Mouse (Mus musculus) liver, adult (tissue): ENCODE data around the gene Sdhb.

Experiments
- GATA4 ChIP-seq: IDR thresholded peaks from 2 replicates; pipeline ENCODE4 v1.6.1; 2014; ENCODE audit warnings: mild to moderate bottlenecking, low read length; ENCODE audit not compliant: insufficient replicate concordance

The Sdhb gene

DNA sequence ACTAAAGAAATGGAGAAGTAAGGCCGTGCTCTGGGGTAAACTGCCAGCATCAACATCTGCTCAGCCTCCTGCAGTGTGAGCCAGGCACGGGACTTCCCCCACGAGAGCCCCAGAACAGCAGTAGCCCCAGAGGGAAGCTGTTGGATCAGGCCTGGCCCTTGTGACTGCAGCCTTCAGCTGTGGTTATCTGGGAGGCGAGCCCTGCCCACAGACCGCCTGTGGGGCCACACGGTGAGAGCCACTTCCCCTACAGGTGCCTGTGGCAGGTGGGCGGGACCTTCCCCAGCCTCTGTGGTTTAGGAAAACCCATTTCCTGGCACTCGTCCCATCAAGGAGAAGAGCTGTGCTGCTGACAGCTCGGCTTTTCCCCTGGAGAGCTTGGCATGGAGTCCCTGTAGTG is 22.4 kb downstream of the Sdhb start:
- no peak for TF ChIP-seq GATA4

DNA sequence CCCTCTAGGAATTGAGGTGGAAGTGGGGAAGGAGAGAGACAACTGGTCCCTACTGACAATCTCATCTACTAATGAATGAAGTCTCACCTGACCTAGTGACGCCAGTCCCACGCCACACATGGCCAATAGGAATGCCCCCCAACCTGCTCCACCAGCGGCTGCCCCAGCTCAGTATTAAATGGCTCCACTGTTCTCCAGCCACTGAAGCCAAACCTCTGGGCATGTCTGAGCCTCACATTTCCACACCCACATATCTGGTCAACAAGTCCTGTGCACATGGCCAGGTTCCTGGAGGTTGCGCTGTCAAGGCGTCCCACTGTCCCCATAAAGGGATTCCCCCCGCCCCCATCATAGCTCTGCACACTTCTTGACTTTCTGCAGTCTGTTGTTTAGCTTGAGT is 23.5 kb downstream of the Sdhb start:
- TF ChIP-seq GATA4: no peak

GRCm38 (mm10) chr4:140986024-140986710 is 25.2 kb downstream of the Sdhb start:
- no peak for TF ChIP-seq GATA4

DNA sequence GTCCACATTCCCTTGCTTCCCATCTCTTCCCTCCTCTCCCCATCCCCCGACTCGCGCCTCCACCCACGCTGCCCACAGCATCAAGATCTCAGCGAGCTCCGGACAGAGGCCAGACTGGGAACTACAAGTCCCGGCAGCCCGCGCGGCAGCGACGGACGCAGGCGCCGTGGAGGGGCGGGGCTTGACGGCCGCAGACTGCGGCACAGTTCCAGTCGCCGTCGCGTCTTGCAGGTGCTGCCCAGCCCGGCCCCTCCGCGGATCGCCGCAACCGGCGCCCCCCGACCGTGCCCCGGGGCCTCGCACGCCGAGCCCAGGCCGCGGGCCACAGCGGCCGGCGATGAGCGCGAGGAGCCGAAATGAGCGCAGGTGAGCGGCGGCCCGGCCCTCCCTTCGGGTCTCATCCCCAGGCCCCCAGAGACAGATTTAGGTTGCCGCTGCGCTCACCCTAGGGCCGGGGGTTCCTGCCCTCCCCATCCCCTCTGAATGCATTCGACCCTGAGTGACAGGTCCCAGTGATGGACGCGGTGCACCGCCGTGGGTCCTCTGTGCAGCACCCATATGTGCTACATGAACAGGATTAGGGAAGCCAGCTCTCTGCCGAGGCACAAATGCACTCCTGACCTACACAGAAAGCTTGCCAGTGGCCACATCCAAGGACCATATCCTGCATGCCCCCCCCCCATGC is 25.9 kb downstream of the Sdhb start, which contains the start of gene Atp13a2:
Atp13a2 (plus strand) TSS at position 163 of the 685 bp plus-strand sequence.
- TF ChIP-seq GATA4: no peak

DNA sequence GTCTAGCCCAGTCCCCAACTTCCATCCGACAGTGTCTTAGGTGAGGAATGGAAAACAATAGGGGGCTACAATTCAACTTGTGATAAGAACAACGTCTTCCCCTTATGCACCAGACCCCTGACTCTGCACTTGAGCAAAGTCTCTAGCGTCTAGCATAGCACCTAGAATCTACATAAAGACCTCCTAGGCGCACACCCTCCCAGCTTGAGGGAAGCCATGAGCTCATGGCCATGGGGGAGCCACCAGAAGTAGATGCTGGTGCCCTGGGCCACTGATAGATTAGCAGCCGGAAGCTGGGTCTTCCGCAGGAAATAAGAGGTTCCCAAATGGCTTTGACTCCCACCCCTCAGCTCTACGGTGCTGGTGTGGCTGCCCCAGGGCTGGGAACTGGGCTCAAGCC is 26.5 kb downstream of the Sdhb start:
- no peak for TF ChIP-seq GATA4

- TF ChIP-seq GATA4: no peak
Measured at GRCm38 (mm10) chr4:140988706-140989290, 27.8 kb downstream of the Sdhb start.

DNA sequence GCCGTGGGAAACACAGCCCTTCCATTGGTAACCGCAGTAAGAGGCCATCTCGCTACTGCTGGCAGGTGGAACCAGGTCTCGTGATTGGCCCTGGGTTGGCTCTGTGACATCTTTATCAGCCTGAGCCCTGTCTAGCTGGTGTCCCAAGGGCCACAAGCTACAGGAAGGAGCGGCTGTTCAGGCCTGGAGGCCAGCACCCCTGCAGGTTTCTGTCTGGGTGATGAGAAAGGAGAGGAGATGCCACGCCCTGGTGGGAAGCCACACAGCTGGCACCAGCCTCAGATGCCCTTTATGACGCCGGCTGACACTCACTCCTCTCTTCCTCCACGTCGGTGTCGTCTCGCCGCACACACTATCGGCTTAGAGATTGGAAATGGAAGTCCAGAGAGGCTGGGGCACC is 28.4 kb downstream of the Sdhb start:
- TF ChIP-seq GATA4: no peak

DNA sequence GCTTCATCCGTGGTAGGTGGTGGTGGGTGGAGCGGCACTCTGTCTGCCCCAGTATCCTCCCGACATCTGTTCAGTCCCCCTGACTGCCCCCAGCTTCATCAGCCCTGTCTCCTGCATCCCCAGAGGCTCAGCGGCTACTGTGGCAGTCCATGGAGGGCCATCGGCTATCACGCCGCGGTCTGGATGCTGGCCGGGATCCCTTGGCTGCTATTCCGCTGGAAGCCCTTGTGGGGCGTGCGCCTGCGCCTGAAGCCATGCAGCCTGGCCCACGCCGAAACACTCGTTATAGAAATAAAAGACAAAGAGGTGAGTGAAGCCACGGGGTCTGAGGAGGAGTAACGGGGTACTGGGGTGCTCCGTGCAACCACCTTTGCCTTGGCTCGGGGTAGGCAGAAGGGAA is 31.2 kb downstream of the Sdhb start:
- no peak for TF ChIP-seq GATA4

GRCm38 (mm10) chr4:140993846-140994245 is 32.8 kb downstream of the Sdhb start:
- TF ChIP-seq GATA4: no peak

DNA sequence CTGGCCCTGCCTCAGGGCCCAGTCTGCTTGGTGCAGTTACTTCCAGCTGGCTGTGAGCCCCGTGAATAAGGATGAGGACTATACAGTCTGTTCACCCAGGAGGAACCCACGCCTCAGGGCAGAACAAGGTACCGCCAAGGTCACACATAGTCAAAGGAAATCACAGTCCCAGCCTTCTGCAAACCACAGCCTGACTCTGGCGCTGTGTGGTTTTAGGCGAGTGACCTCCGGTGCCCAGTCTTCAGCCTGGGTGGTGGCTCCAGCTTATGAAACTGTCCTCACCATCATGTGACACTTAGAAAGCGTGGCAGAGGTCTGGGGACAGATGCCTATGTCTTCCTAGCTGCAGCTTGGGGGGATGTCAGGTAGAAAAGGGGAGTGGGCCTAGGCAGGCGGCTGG is 34.8 kb downstream of the Sdhb start:
- TF ChIP-seq GATA4: no peak

GRCm38 (mm10) chr4:140996812-140997211 is 35.8 kb downstream of the Sdhb start:
- no peak for TF ChIP-seq GATA4

DNA sequence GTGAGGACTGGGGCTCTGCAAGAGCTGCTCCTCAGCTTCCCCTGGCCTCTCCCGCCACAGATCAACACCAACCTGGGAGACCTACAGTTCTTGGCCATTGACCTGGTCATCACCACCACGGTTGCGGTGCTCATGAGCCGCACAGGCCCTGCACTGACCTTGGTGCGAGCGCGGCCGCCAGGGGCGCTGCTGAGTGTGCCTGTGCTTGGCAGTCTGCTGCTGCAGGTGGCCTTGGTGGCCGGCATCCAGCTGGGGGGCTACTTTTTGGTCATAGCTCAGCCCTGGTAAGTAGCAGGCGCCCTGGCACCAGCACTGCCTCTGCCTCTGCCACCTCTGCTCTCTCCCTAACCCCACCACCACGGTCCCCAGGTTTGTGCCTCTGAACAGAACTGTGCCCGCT is 45.0 kb downstream of the Sdhb start:
- no peak for TF ChIP-seq GATA4

DNA sequence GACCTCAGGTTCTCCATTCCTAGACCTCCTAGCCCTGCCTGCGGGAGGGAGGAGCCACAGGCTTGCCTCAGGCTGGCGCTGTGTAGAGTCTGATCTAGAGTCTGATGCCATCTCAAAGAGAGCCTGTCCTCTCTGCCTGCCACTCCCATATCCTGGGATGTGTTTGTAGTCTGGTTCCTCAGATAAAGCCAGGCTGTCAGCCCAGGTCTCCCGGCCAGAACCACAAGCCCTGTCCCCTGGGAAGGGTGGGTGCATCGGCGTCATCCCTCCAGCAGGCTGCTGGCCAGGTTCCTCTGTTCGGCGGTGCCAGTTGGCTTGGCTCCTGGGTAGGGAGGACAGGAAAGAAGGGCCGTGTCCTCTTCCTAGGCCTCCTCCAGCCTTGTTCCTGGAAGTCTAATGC is 47.0 kb downstream of the Sdhb start:
- no peak for TF ChIP-seq GATA4

DNA sequence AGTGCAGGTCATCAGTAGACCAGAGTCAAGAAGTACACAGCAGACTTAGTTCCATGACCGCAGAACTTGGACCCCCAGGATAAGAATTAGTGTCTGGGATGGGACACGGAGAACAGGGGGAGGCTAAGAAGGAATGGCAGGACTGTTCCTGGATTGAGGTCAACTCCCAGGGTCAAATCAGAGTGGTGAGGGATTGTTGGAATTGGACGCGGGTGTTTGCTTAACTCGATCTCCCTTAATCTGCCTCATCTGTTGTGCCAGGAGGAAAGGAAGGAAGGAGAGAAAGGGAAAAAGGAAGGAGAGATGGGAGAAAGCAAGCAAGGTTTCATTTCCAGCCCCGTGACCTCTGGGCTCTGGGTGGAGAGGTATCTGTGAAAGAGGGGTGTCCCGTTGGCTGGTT is 49.1 kb downstream of the Sdhb start, which contains the start of gene Mfap2:
Mfap2 (plus strand) TSS at position 301 of the 400 bp plus-strand sequence.
- no peak for TF ChIP-seq GATA4

- TF ChIP-seq GATA4: no peak
Measured at GRCm38 (mm10) chr4:141010526-141010925, 49.5 kb downstream of the Sdhb start.

GRCm38 (mm10) chr4:141010941-141011429 is 50.0 kb downstream of the Sdhb start:
- no peak for TF ChIP-seq GATA4

GRCm38 (mm10) chr4:141011556-141012328 is 50.7 kb downstream of the Sdhb start:
- TF ChIP-seq GATA4: no peak
